Mouse (Mus musculus) heart, adult 10 weeks (tissue): Measurements from ENCODE around the gene Cds1. TPM values are rescaled to one million over a fixed set of nuclear protein-coding genes. Genes with fewer than 3 reads are reported as not detected.

ENCODE experiments used
- polyA plus RNA-seq: library from polyadenylated mRNA; stranded (reverse); fragments of 350-450 nt; fragmentation: Illumina TruSeq; extraction: RNeasy Lipid Tissue Mini Kit (QIAGEN cat#74804); gene quantifications from one replicate; pipeline ENCODE4 v1.2.3, GENCODE M21; 2014; ENCODE audit warnings: low read depth, low replicate concordance

The Cds1 gene
- polyA plus RNA-seq = 2.8 TPM

DNA sequence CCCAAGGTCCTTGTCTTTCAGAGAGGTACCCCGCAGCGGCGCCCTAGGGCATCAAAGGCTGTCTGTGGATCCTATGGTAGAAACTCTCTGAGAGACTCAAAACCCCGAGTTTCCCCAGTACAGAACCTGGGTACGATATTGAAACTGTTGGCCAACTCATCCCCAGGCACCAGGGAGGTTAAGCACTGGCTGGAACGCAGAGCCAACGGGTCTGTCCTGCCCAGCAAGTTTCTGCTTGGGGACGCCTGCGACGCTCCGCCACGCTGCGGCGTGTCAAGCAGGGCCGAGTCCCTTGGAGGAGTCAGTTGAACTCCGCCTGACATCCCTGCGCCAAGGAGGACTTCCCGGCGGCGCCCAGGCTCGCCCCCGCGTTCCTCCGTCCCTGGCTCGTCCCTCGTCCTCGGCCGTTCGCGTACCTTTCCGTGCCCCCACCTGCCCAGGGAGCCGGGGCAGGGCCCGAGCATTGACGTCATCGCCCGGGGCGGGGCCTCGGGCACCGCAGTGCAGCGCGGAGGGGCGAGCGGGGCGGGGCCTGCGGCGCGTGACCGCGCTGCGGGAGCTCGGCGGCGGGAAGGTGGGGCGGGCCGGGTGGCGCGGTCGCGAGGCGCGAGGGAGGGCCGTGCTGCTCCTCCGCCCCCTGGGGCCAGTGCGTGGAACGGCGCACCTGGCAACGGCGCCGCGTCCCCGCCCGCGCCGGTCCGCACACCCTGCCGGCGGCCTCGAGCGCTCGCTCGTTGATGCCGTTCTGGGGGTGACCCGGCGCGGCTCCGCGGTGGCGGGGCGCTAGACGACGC lies at the start of gene Cds1:
Cds1 (plus strand) TSS at position 577 of the 794 bp plus-strand sequence.

Other genes starting within 250 kb of the Cds1 start
- not detected for gene Nkx6-1, start 100.1 kb upstream of the Cds1 start, polyA plus RNA-seq